Mouse (Mus musculus): ENCODE results near the gene Car1.
"Not testable (repeated sequence)": the region's sequence is repeated elsewhere in the genome, so short reads cannot be mapped to it uniquely, and the experiment has no call there.

The Car1 gene

GRCm38 (mm10) chr3:14808211-14808610 is at the start of gene Car1:
Car1 (minus strand) TSS chr3:14808368.
- in situ Hi-C loops (cut with MseI, MboI) = no loop called here

- in situ Hi-C loops (cut with MseI, MboI) = loop anchor here in 1 of 2 experiments (25.0 kb wide), 1 partner anchor 171 kb away; no protein-coding TSS in a partner anchor
Measured at GRCm38 (mm10) chr3:14857874-14858273, 49.7 kb upstream of the Car1 start.

GRCm38 (mm10) chr3:14854446-14854845 is 46.3 kb upstream of the Car1 start:
- in situ Hi-C loops (cut with MseI, MboI) = loop anchor here in 1 of 2 experiments (25.0 kb wide), 1 partner anchor 167 kb away; no protein-coding TSS in a partner anchor

GRCm38 (mm10) chr3:14853966-14854365 is 45.8 kb upstream of the Car1 start:
- in situ Hi-C loops (cut with MseI, MboI) = loop anchor here in 1 of 2 experiments (25.0 kb wide), 1 partner anchor 167 kb away; no protein-coding TSS in a partner anchor

- in situ Hi-C loops (cut with MseI, MboI) = loop anchor here in 1 of 2 experiments (10.0 kb wide), 1 partner anchor 164 kb away; no protein-coding TSS in a partner anchor
Measured at GRCm38 (mm10) chr3:14848587-14849254, 40.6 kb upstream of the Car1 start.

- in situ Hi-C loops (cut with MseI, MboI) = loop anchor here in 1 of 2 experiments (10.0 kb wide), 1 partner anchor 155 kb away; no protein-coding TSS in a partner anchor
Measured at GRCm38 (mm10) chr3:14839466-14840118, 31.4 kb upstream of the Car1 start.

- in situ Hi-C loops (cut with MseI, MboI) = no loop called here
Measured at GRCm38 (mm10) chr3:14838936-14839335, 30.8 kb upstream of the Car1 start.

- in situ Hi-C loops (cut with MseI, MboI) = no loop called here
Measured at GRCm38 (mm10) chr3:14832766-14833165, 24.6 kb upstream of the Car1 start.

GRCm38 (mm10) chr3:14831219-14831835 is 23.2 kb upstream of the Car1 start:
- in situ Hi-C loops (cut with MseI, MboI) = no loop called here

GRCm38 (mm10) chr3:14828896-14829295 is 20.7 kb upstream of the Car1 start:
- in situ Hi-C loops (cut with MseI, MboI) = no loop called here

GRCm38 (mm10) chr3:14819844-14820504 is 11.8 kb upstream of the Car1 start:
- in situ Hi-C loops (cut with MseI, MboI) = no loop called here

GRCm38 (mm10) chr3:14815396-14815795 is 7.2 kb upstream of the Car1 start:
- in situ Hi-C loops (cut with MseI, MboI) = not testable (repeated sequence)

GRCm38 (mm10) chr3:14806702-14807101 is 1.5 kb downstream of the Car1 start:
- in situ Hi-C loops (cut with MseI, MboI) = no loop called here

GRCm38 (mm10) chr3:14805962-14806361 is 2.2 kb downstream of the Car1 start:
- in situ Hi-C loops (cut with MseI, MboI) = no loop called here

GRCm38 (mm10) chr3:14804906-14805305 is 3.3 kb downstream of the Car1 start:
- in situ Hi-C loops (cut with MseI, MboI) = no loop called here

- in situ Hi-C loops (cut with MseI, MboI) = no loop called here
Measured at GRCm38 (mm10) chr3:14797069-14797468, 11.1 kb downstream of the Car1 start.

- in situ Hi-C loops (cut with MseI, MboI) = no loop called here
Measured at GRCm38 (mm10) chr3:14795292-14796020, 12.7 kb downstream of the Car1 start.

- in situ Hi-C loops (cut with MseI, MboI) = no loop called here
Measured at GRCm38 (mm10) chr3:14792032-14792431, 16.1 kb downstream of the Car1 start.

- in situ Hi-C loops (cut with MseI, MboI) = no loop called here
Measured at GRCm38 (mm10) chr3:14787607-14788006, 20.6 kb downstream of the Car1 start.

GRCm38 (mm10) chr3:14787136-14787535 is 21.0 kb downstream of the Car1 start:
- in situ Hi-C loops (cut with MseI, MboI) = no loop called here

- in situ Hi-C loops (cut with MseI, MboI) = no loop called here
Measured at GRCm38 (mm10) chr3:14786551-14787079, 21.6 kb downstream of the Car1 start.
